18 mouse cellular contexts compared by ENCODE assay signal in the genomic region with DNA sequence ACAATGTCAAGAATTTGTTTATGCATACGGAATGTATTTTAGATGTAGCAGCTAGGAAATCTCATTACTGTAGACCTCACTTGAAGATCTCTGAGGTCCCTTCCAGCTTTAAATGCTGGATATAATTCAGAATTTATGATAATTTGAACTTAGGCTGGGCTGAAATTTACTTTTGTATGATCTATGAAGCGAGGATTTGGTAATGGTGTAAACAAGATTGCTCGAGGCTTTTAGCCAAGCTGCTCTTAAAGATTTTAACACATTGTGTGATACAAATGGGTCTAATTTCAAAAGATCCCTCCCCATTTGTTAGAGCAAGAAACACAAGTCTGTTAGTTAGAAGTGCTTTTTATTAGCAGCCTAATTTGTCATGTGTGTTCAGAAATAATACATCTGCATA.
"Had no signal": no experiment of that assay in that cellular context is flagged by ENCODE, and none has a peak within 500 bp of the region (broad histone marks: within the 10 kb centered on the region; RNA-seq: fewer than 3 reads in every experiment).

No protein-coding gene starts in this region.

- H3K36me3 ChIP-seq: limb, embryonic 12.5 days; limb, embryonic 15.5 days; midbrain, embryonic 13.5 days had no signal

- H3K4me1 ChIP-seq: limb, embryonic 12.5 days; limb, embryonic 15.5 days; midbrain, embryonic 13.5 days had no signal

- H3K4me2 ChIP-seq: limb, embryonic 12.5 days; limb, embryonic 15.5 days; liver, embryonic 11.5 days; midbrain, embryonic 13.5 days had no signal

- H3K27me3 ChIP-seq: limb, embryonic 12.5 days; limb, embryonic 15.5 days; midbrain, embryonic 13.5 days had no signal

- H3K9ac ChIP-seq: limb, embryonic 12.5 days; limb, embryonic 15.5 days; liver, embryonic 14.5 days; liver, postnatal 0 days; midbrain, embryonic 13.5 days had no signal

- H3K4me3 ChIP-seq: limb, embryonic 12.5 days; limb, embryonic 15.5 days; midbrain, embryonic 13.5 days had no signal

- H3K27ac ChIP-seq: limb, embryonic 12.5 days; limb, embryonic 15.5 days; liver, embryonic 14.5 days; macrophage; midbrain, embryonic 13.5 days; stomach, postnatal 0 days had no signal

- H3K9me3 ChIP-seq: limb, embryonic 12.5 days; limb, embryonic 15.5 days; midbrain, embryonic 13.5 days had no signal

- ATAC-seq: liver, postnatal 0 days; lung, postnatal 0 days; midbrain, embryonic 13.5 days had no signal

- DNase-seq: kidney, adult 18-20 months; kidney, adult 9 months; kidney, postnatal 14 days; kidney, postnatal 4 days; left cerebral cortex, postnatal 4 days; liver, postnatal 0 days; right cerebral cortex, postnatal 4 days; thymus, adult 2 months; thymus, postnatal 14 days; thymus, postnatal 4 days had no signal
